Mouse (Mus musculus): Measurements from ENCODE around the gene Gucd1. TPM values are rescaled to one million over a fixed set of nuclear protein-coding genes. Genes with fewer than 3 reads are reported as not detected.
"Not testable (repeated sequence)": the region's sequence is repeated elsewhere in the genome, so short reads cannot be mapped to it uniquely, and the experiment has no call there.

The Gucd1 gene
- polyA plus RNA-seq, 1 experiment from 2014 or later, result 19.4 TPM

DNA sequence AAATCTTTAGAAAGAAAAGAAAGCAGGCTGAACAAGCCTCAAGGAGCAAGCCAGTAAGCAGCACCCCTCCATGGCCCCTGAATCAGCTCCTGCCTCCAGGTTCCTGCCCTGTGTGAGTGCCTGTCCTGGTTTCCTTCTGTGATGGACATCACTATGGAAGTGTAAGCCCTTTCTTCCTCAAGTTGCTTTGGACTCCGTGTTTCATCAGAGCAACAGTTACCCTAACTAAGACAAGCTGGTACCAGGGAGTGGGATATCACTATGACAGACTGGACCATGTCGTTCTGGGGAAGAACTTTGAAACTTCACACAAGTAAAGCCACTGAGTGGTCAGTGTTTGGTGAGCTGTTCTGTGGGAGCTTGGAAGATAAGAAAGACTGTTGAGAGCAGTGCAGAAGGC is 37.8 kb downstream of the Gucd1 start:
- H3K27me3 ChIP-seq (ENCODE audit: control insufficient read depth, insufficient read depth, low read length), result no peaks in the 10 kb centered on the region
- H3K4me2 ChIP-seq (ENCODE audit: low read depth, low read length), result no peak overlapping the region
- H3K27ac ChIP-seq (ENCODE audit: low read depth, low read length), result no peak overlapping the region
- no peaks in the 10 kb centered on the region for H3K4me1 ChIP-seq (ENCODE audit: control insufficient read depth, insufficient read depth, low read length)
- WGBS, result 92% methylated on average over 2 of the region's 2 CpGs
- H3K4me3 ChIP-seq (ENCODE audit: low read depth, low read length), result no peak overlapping the region
- no peaks in the 10 kb centered on the region for H3K36me3 ChIP-seq (ENCODE audit: control insufficient read depth, insufficient read depth, low read length)
- H3K9ac ChIP-seq (replicated peaks; ENCODE audit: low read depth, low read length), result no peak overlapping the region
- no peak for ATAC-seq (ENCODE audit: low read depth)
- no peaks in the 10 kb centered on the region for H3K9me3 ChIP-seq (ENCODE audit: control insufficient read depth, low read length)

DNA sequence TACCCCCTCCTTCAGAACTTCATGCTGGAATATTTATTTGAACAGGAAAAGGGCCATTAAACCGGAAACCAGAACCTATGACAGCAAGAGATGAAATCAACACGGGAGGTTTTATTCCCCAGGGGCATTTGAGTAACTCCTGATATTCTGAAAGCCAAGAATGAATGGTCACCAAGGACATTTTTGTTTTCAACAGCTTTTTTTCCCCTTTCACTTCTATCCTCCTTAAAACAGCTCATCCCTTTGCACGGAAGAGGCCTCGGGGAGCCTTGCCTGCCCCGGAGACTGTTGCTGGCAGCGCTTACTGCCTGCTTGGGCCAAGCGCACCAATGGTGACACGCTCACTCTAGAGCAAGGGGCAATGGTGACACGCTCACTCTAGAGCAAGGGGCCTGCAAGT is 40.7 kb downstream of the Gucd1 start:
- no peaks in the 10 kb centered on the region for H3K4me1 ChIP-seq (ENCODE audit: control insufficient read depth, insufficient read depth, low read length)
- H3K9me3 ChIP-seq (ENCODE audit: control insufficient read depth, low read length), result no peaks in the 10 kb centered on the region
- ATAC-seq (ENCODE audit: low read depth), result no peak
- WGBS, result 75% methylated on average over 9 of the region's 9 CpGs
- H3K27ac ChIP-seq (ENCODE audit: low read depth, low read length), result no peak overlapping the region
- H3K9ac ChIP-seq (replicated peaks; ENCODE audit: low read depth, low read length), result no peak overlapping the region
- no peak overlapping the region for H3K4me3 ChIP-seq (ENCODE audit: low read depth, low read length)
- no peaks in the 10 kb centered on the region for H3K27me3 ChIP-seq (ENCODE audit: control insufficient read depth, insufficient read depth, low read length)
- no peak overlapping the region for H3K4me2 ChIP-seq (ENCODE audit: low read depth, low read length)
- no peaks in the 10 kb centered on the region for H3K36me3 ChIP-seq (ENCODE audit: control insufficient read depth, insufficient read depth, low read length)

DNA sequence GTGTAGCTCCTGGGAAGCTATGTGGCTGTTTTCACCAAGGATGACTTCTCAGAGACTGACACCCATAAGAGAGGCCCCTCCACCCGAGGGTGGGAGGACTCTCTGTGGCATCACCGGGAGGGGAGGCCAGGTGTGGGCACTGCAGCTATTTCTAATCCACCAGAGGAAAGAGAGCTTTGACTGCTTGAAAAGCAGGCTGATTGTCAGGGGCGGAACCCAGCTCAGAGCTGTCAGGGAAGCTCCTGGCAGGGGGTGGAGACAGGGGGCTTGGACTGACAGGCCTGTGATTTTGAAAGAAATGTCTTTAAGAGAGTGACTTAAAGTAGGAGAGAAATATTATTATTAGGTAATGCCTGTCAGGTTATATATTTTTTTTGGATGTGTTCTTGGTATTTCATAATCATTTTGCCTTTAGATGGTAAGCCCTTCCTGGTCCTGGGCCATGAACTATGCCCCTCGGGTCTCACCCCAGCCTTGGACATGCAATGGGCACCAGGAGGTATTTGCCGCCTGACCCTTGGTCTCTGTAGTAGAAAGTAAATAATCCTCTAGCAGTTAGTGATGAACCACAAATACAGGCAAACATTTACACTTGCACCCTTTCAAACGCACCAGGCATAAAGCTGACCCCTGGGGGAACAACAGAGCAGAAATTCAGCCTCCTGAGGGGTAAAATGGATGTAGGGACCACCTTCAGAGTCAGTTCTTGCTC is 42.5 kb downstream of the Gucd1 start:
- H3K4me3 ChIP-seq (ENCODE audit: low read depth, low read length), result not testable (repeated sequence)
- WGBS, result 34% methylated on average over 4 of the region's 6 CpGs

DNA sequence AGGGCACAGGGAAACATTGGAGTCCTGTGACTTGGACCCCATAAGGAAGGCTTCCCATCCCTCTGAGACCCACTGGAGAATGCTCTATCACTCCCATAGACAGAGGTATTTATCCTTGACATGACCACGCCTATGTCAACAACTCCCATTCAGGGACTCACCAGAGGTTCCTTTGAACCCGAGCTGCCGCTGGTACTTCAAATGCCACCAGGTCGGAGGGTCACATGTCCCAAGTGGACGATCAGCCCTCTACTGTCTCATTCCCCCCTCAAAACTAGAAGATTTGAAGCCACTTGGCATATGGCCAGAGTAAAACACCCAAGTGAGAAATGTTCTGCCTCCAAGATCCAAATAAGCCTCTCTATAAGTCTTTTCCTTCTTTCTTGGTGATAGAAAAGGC is 43.2 kb downstream of the Gucd1 start:
- no peak overlapping the region for H3K4me3 ChIP-seq (ENCODE audit: low read depth, low read length)
- H3K36me3 ChIP-seq (ENCODE audit: control insufficient read depth, insufficient read depth, low read length), result no peaks in the 10 kb centered on the region
- H3K9ac ChIP-seq (replicated peaks; ENCODE audit: low read depth, low read length), result no peak overlapping the region
- H3K27ac ChIP-seq (ENCODE audit: low read depth, low read length), result no peak overlapping the region
- no peaks in the 10 kb centered on the region for H3K9me3 ChIP-seq (ENCODE audit: control insufficient read depth, low read length)
- H3K4me1 ChIP-seq (ENCODE audit: control insufficient read depth, insufficient read depth, low read length), result no peaks in the 10 kb centered on the region
- ATAC-seq (ENCODE audit: low read depth), result no peak
- H3K27me3 ChIP-seq (ENCODE audit: control insufficient read depth, insufficient read depth, low read length), result no peaks in the 10 kb centered on the region
- WGBS, result 43% methylated on average over 5 of the region's 5 CpGs
- no peak overlapping the region for H3K4me2 ChIP-seq (ENCODE audit: low read depth, low read length)

More for the DNA sequence above, 42.5 kb downstream of the Gucd1 start:
- not testable (repeated sequence) for H3K27ac ChIP-seq (ENCODE audit: low read depth, low read length); H3K9me3 ChIP-seq (ENCODE audit: control insufficient read depth, low read length); H3K9ac ChIP-seq (replicated peaks; ENCODE audit: low read depth, low read length); H3K4me2 ChIP-seq (ENCODE audit: low read depth, low read length); H3K36me3 ChIP-seq (ENCODE audit: control insufficient read depth, insufficient read depth, low read length); H3K27me3 ChIP-seq (ENCODE audit: control insufficient read depth, insufficient read depth, low read length); ATAC-seq (ENCODE audit: low read depth); H3K4me1 ChIP-seq (ENCODE audit: control insufficient read depth, insufficient read depth, low read length)

DNA sequence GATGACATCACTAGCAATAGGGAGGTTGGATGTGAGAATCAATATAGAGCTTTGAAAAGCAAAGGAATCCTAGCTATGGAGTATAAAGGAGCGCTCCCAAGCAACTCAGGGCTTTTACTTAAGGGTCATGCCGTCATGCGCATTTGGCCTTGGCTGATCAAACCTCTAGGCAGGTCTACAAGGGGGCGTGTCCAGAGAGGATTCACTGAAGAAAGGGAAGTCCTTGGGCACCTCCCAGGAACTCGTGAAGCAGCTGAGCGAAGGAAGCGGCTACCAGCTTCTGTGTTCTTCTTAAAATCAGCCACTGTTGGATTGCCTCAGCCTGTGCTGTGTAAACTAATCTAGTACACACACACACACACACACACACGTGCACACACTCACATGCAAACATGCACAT is 44.4 kb downstream of the Gucd1 start:
- Histone ChIP-seq H3K4me2 (ENCODE audit: low read depth, low read length) (no peak overlapping the region), H3K4me3 (ENCODE audit: low read depth, low read length) (no peak overlapping the region), H3K9me3 (ENCODE audit: control insufficient read depth, low read length) (no peaks in the 10 kb centered on the region), H3K27me3 (ENCODE audit: control insufficient read depth, insufficient read depth, low read length) (no peaks in the 10 kb centered on the region), H3K9ac (replicated peaks; ENCODE audit: low read depth, low read length) (no peak overlapping the region), H3K4me1 (ENCODE audit: control insufficient read depth, insufficient read depth, low read length) (no peaks in the 10 kb centered on the region), H3K36me3 (ENCODE audit: control insufficient read depth, insufficient read depth, low read length) (no peaks in the 10 kb centered on the region), H3K27ac (ENCODE audit: low read depth, low read length) (no peak overlapping the region)
- ATAC-seq (ENCODE audit: low read depth), result no peak
- 74% methylated on average over 8 of the region's 8 CpGs for WGBS

DNA sequence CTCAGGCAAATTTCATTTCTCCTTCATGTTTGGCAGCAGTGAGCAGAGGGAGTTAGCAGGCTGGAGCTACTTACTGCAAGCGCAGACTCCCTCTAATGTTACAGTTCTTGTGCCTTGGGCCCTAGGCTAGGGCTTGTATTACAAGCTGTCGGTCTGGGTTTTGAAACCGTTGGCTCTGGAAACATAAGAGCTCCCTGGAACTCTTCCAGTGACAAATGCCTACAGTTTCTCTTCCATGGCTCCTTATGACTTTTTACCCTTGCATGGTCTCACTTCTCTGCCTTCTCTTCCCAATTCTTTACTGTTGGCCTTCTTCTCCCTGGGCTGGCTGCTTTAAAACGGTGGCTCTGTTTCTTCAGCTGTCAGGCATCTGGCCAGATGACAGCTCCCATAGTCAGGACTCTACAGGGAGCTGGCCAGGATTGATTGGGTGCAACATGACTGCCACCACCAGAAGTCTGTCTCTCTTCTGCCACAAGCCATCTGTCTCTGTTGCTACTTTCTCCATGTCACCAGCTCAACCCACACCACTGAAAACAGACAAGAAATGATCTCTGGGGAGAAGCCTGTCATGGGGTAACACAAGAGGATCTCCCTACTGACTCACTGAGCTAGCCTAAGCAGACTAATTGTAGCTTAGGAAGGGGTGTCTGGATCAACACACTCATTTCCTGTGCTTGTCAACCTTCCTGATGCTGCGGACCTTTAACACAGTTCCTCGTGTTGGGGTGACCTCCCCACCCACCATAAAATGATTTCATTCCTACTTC is 51.8 kb downstream of the Gucd1 start:
- H3K4me1 ChIP-seq (ENCODE audit: control insufficient read depth, insufficient read depth, low read length), result no peaks in the 10 kb centered on the region
- H3K27me3 ChIP-seq (ENCODE audit: control insufficient read depth, insufficient read depth, low read length), result no peaks in the 10 kb centered on the region
- H3K9ac ChIP-seq (replicated peaks; ENCODE audit: low read depth, low read length), result no peak overlapping the region
- no peak overlapping the region for H3K4me2 ChIP-seq (ENCODE audit: low read depth, low read length)
- no peaks in the 10 kb centered on the region for H3K36me3 ChIP-seq (ENCODE audit: control insufficient read depth, insufficient read depth, low read length)
- H3K27ac ChIP-seq (ENCODE audit: low read depth, low read length), result no peak overlapping the region
- no peak for ATAC-seq (ENCODE audit: low read depth)
- no peak overlapping the region for H3K4me3 ChIP-seq (ENCODE audit: low read depth, low read length)
- H3K9me3 ChIP-seq (ENCODE audit: control insufficient read depth, low read length), result no peaks in the 10 kb centered on the region
- 73% methylated on average over 6 of the region's 6 CpGs for WGBS

DNA sequence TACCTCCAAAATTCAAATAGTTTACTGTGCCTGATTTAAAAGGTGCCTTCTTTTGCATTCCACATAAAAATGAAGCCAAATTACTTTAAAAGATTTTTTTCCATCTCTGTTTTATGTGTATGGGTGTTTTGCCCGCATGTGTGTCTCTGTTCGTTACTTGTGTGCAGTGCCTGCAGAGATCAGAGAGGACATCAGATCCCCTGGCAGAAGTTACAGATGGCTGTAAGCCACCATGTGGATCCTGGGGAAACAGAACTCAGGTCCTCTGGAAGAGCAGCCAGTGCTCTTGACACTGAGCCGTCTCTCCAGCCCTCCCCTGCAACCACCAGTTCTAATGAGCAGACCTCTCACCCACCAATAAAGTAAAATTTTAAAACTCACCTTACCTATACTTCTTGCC is 55.0 kb downstream of the Gucd1 start:
- Histone ChIP-seq H3K9ac (replicated peaks; ENCODE audit: low read depth, low read length) (no peak overlapping the region), H3K27ac (ENCODE audit: low read depth, low read length) (no peak overlapping the region), H3K4me1 (ENCODE audit: control insufficient read depth, insufficient read depth, low read length) (no peaks in the 10 kb centered on the region), H3K4me3 (ENCODE audit: low read depth, low read length) (no peak overlapping the region), H3K9me3 (ENCODE audit: control insufficient read depth, low read length) (no peaks in the 10 kb centered on the region), H3K4me2 (ENCODE audit: low read depth, low read length) (no peak overlapping the region), H3K36me3 (ENCODE audit: control insufficient read depth, insufficient read depth, low read length) (no peaks in the 10 kb centered on the region), H3K27me3 (ENCODE audit: control insufficient read depth, insufficient read depth, low read length) (no peaks in the 10 kb centered on the region)
- 89% methylated on average over 3 of the region's 3 CpGs for WGBS
- no peak for ATAC-seq (ENCODE audit: low read depth)

DNA sequence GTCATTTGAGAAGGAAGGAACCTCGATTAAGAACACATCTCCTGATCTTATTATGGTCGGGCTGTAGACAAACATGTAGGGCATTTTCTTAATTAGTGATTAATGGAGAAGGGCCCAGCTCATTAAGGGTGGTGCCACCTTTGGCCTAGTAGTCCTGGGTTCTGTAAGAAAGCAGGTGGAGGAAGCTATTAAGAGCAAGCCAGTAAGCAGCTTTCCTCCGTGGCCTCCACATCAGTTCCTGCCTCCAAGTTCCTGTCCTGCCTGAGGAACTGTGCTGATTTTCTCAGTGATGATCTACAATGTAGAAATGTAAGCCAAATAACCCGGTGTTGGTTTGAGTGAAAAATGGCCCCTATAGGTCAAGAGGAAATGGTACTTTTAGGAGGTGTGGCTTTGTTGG is 59.4 kb downstream of the Gucd1 start:
- Histone ChIP-seq H3K36me3 (ENCODE audit: control insufficient read depth, insufficient read depth, low read length) (no peaks in the 10 kb centered on the region), H3K27ac (ENCODE audit: low read depth, low read length) (no peak overlapping the region), H3K4me3 (ENCODE audit: low read depth, low read length) (no peak overlapping the region), H3K9ac (replicated peaks; ENCODE audit: low read depth, low read length) (no peak overlapping the region), H3K4me2 (ENCODE audit: low read depth, low read length) (no peak overlapping the region), H3K4me1 (ENCODE audit: control insufficient read depth, insufficient read depth, low read length) (no peaks in the 10 kb centered on the region), H3K27me3 (ENCODE audit: control insufficient read depth, insufficient read depth, low read length) (no peaks in the 10 kb centered on the region), H3K9me3 (ENCODE audit: control insufficient read depth, low read length) (no peaks in the 10 kb centered on the region)
- 90% methylated on average over 4 of the region's 4 CpGs for WGBS
- no peak for ATAC-seq (ENCODE audit: low read depth)

DNA sequence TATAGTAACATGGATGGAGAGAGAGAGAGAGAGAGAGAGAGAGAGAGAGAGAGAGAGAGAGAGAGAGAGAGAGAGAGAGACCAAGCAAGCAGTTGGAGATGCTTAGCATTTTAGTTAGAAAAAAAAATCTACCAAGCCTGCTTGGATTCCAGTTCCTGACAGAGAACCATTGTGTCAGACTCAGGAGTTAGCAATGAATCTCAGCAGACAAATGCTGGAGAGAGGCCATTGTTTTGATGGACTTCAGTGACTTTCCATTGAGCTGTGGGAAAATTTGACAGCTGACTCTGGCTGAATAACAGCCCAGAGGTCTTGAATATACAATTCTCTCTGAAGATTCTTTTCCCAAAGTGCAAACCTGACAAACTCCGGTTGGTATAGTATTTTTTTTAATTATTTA is 59.9 kb downstream of the Gucd1 start:
- WGBS, result 60% methylated on average over 1 of the region's 1 CpGs
- no peak overlapping the region for H3K9ac ChIP-seq (replicated peaks; ENCODE audit: low read depth, low read length)
- no peak overlapping the region for H3K4me3 ChIP-seq (ENCODE audit: low read depth, low read length)
- no peaks in the 10 kb centered on the region for H3K4me1 ChIP-seq (ENCODE audit: control insufficient read depth, insufficient read depth, low read length)
- H3K27ac ChIP-seq (ENCODE audit: low read depth, low read length), result no peak overlapping the region
- H3K4me2 ChIP-seq (ENCODE audit: low read depth, low read length), result no peak overlapping the region
- H3K36me3 ChIP-seq (ENCODE audit: control insufficient read depth, insufficient read depth, low read length), result no peaks in the 10 kb centered on the region
- no peak for ATAC-seq (ENCODE audit: low read depth)
- H3K27me3 ChIP-seq (ENCODE audit: control insufficient read depth, insufficient read depth, low read length), result no peaks in the 10 kb centered on the region
- H3K9me3 ChIP-seq (ENCODE audit: control insufficient read depth, low read length), result no peaks in the 10 kb centered on the region

Data from neural tube, embryonic 14.5 days (tissue).